Mouse (Mus musculus): ENCODE results near the gene Frmd4a. TPM values are rescaled to one million over a fixed set of nuclear protein-coding genes. Genes with fewer than 3 reads are reported as not detected.

The Frmd4a gene
- polyA plus RNA-seq, 1 experiment from 2014 or later, result 16.0 TPM

DNA sequence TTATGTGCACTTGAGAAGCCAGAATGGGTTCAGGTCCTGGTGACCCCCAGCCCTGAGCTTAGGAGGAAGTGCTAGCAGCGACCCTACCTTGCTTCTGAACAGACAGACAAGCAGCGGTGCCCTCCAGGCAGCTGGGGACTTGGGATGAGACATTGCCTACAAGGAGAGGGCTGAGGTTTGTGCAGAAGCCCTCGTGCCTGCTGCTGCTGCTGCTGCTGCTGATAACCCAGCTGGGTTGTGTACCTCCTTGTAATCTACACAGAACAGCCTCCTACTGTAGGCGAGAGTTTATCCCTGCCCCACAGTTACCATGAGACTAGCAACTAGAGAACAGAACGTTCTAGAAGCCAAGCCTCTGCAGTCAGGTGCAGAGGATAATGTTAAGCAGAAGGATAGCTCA is 543.7 kb downstream of the Frmd4a start:
- H3K36me3 ChIP-seq (replicated peaks), result peaks cover 32% of the 10 kb centered on the region
- H3K4me1 ChIP-seq (replicated peaks), result peaks cover 80% of the 10 kb centered on the region
- H3K9ac ChIP-seq, result peak overlapping the region; percentile 76
- H3K27me3 ChIP-seq, result no peaks in the 10 kb centered on the region
- H3K4me3 ChIP-seq (replicated peaks), result peak overlapping the region; percentile 70
- 5% methylated on average over 5 of the region's 5 CpGs for WGBS (ENCODE audit: insufficient replicate concordance)
- peak overlapping the region; percentile 83 for H3K4me2 ChIP-seq
- no peaks in the 10 kb centered on the region for H3K9me3 ChIP-seq (replicated peaks)
- peak; percentile 88 for ATAC-seq (ENCODE audit: insufficient read depth)
- H3K27ac ChIP-seq (replicated peaks), result peak overlapping the region; percentile 100

DNA sequence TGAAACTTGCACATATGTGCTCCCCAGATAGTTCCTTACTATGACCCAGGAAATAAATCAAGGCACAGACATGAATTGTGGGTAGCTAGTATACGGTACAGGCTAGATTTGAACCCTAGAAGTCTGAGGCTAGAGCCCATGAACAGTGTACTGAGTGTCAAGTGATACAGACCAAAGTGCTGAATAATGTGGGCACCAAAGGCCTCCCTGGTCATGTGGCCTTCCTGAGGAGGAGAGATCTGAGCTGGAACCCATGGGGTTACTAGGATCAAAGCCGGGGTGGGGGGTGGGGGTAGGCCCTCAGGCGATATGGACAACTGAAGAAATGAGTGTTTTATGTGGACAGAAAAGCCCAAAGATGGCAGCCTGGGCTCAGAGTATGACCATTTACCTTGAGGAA is 544.9 kb downstream of the Frmd4a start:
- peaks cover 80% of the 10 kb centered on the region for H3K4me1 ChIP-seq (replicated peaks)
- peak overlapping the region; percentile 83 for H3K4me2 ChIP-seq
- peak overlapping the region; percentile 69 for H3K9ac ChIP-seq
- no peaks in the 10 kb centered on the region for H3K27me3 ChIP-seq
- H3K9me3 ChIP-seq (replicated peaks), result no peaks in the 10 kb centered on the region
- WGBS (ENCODE audit: insufficient replicate concordance), result 51% methylated on average over 3 of the region's 3 CpGs
- peak overlapping the region; percentile 100 for H3K27ac ChIP-seq (replicated peaks)
- peaks cover 44% of the 10 kb centered on the region for H3K36me3 ChIP-seq (replicated peaks)
- peak overlapping the region; percentile 70 for H3K4me3 ChIP-seq (replicated peaks)
- ATAC-seq (ENCODE audit: insufficient read depth), result peak; percentile 12; the same call in 1 of the 2 replicates

DNA sequence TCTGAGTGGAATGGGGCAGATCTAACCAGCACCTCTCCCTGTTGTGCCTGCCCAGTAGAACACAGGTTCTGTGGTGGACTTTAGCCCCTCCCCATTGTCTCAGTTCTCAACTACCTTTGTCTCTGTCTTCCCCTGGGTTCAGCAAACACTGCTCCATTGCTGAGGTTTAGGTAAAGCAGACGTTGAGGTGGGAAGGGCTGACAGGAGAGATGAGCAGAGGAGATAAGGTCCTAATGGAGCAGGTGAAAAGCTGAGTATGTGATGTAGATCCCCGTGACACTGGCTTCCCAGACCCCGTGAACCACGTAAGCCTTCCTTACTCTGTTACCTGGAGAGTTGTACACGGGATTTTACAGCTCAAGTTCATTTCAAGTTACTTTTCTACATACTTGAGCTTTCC is 545.3 kb downstream of the Frmd4a start:
- H3K27me3 ChIP-seq, result no peaks in the 10 kb centered on the region
- H3K9ac ChIP-seq, result peak overlapping the region; percentile 69
- no peaks in the 10 kb centered on the region for H3K9me3 ChIP-seq (replicated peaks)
- H3K4me3 ChIP-seq (replicated peaks), result peak overlapping the region; percentile 70
- peaks cover 49% of the 10 kb centered on the region for H3K36me3 ChIP-seq (replicated peaks)
- H3K4me2 ChIP-seq, result peak overlapping the region; percentile 83
- 56% methylated on average over 5 of the region's 5 CpGs for WGBS (ENCODE audit: insufficient replicate concordance)
- peaks cover 80% of the 10 kb centered on the region for H3K4me1 ChIP-seq (replicated peaks)
- ATAC-seq (ENCODE audit: insufficient read depth), result no peak
- H3K27ac ChIP-seq (replicated peaks), result peak overlapping the region; percentile 100

DNA sequence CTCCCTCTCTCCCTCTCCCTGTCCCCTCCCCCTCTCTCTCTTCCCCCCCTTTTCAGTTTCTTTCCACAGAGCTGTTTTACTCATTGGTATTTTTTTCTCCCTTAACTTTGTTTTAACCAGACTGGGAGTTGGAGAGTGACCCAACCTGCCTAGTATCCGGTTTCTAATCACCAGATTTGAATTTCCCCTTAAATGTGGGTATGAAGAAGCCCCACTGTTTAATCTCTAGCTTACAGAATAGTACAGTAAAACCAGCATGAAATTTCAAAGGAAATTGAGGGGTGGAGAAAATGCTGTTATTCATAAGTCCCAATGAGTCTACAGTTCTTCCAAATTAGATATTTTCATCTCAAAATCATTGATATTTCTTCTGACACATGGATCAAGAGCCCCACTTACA is 545.8 kb downstream of the Frmd4a start:
- Histone ChIP-seq H3K4me3 (replicated peaks) (peak overlapping the region; percentile 70), H3K27ac (replicated peaks) (peak overlapping the region; percentile 100), H3K9me3 (replicated peaks) (no peaks in the 10 kb centered on the region), H3K36me3 (replicated peaks) (peaks cover 53% of the 10 kb centered on the region), H3K9ac (peak overlapping the region; percentile 69), H3K4me1 (replicated peaks) (peaks cover 80% of the 10 kb centered on the region), H3K4me2 (peak overlapping the region; percentile 83), H3K27me3 (no peaks in the 10 kb centered on the region)
- ATAC-seq (ENCODE audit: insufficient read depth), result no peak
- WGBS (ENCODE audit: insufficient replicate concordance), result 20% methylated on average over 1 of the region's 1 CpGs

DNA sequence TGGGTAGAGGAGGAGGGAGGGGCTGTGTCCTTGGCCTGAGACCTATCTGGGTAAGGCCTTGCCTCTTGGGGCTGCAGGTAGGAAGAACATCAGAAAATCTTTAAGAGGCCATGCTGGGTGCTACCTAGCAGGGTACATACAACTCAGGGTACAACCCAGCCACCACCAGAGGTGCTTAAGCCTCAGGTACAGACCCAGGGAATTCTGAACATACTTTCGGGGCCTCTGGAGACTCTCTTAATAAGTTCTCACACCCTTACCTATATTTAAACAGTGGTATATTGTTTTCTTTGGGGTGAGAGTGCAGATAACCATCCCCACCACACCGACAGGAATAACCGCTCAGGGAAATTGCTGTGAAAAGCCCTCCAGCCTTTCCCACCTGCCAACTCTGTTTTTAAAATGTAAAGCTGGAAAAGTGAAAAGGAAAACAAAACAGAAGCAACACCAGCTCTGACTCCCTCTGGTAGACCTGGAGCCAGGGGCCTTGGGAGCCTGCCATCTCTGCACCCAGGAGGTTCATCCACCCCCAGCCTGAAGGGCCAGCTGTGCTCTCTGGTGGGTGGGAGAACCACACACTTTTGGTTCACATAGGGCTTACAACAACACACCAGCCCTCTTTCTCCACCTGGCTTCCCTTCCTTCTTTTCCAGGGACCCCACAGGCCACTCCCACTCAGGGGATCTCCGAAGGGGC is 548.9 kb downstream of the Frmd4a start:
- no peak overlapping the region for H3K4me3 ChIP-seq (replicated peaks)
- peaks cover 84% of the 10 kb centered on the region for H3K36me3 ChIP-seq (replicated peaks)
- 87% methylated on average over 4 of the region's 4 CpGs for WGBS (ENCODE audit: insufficient replicate concordance)
- 0 out of 2 replicates have a peak overlapping the region, but pooled peaks have one; percentile 0 for H3K4me2 ChIP-seq
- no peak overlapping the region for H3K9ac ChIP-seq
- H3K27me3 ChIP-seq, result no peaks in the 10 kb centered on the region
- peaks cover 96% of the 10 kb centered on the region for H3K4me1 ChIP-seq (replicated peaks)
- no peaks in the 10 kb centered on the region for H3K9me3 ChIP-seq (replicated peaks)
- H3K27ac ChIP-seq (replicated peaks), result peak overlapping the region; percentile 68
- no peak for ATAC-seq (ENCODE audit: insufficient read depth)

DNA sequence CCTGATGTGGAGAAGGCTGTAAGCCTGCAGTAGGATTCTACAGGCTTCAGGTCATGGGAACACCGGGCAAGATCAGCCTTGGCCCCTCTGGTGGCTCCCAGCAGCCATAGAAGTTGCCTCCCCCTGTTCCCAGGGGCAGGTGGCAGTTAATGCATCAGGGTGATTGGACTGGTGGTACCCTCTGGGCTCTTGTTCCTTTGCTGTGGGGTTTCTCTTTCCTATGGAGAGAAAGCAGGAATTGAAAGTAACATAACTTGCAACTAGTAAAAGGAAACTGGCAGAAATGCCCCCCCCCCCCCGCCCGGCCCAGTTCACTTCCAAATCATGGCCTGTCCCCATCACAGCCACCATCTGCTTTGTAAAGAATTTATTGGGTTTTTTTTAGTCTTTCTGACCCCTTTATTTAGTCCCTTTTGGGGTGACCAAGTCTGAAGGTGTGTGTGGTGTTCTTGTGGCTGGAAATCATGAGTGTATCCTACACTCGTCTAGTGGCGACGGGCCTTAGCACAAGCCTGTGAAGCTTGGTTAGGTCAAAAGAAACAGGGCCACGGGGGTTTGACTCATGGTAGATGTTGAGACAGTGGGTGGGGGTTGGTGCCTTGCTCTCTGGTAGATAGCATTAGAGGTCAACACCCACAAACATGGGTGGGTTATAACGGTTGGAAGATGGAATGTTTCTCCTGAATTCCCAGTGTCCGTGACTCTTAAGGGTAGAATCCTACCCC is 549.6 kb downstream of the Frmd4a start:
- Histone ChIP-seq H3K9ac (no peak overlapping the region), H3K36me3 (replicated peaks) (peaks cover 91% of the 10 kb centered on the region)

DNA sequence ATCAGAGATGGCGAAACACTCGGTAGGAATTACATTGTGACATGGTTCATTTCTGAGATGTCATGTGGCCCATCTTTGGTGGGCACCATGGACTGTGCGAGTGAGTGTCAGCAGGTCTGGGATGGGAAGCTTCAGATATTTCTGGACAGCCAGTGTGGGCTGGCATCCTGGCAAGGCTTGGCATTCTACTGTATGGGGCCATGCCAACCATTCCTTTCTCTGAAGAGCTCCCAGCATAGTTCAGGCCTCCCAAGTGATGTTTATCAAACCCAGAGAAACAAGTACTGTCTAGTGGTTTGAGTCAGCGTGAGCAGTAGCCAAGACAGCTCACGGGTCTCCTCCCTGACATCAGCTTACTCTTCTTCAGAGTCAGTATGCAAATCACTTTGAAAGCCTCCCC is 551.5 kb downstream of the Frmd4a start:
- Histone ChIP-seq H3K4me3 (replicated peaks) (0 out of 2 replicates have a peak overlapping the region, but pooled peaks have one; percentile 7), H3K9me3 (replicated peaks) (no peaks in the 10 kb centered on the region), H3K27me3 (no peaks in the 10 kb centered on the region), H3K36me3 (replicated peaks) (peaks cover 99% of the 10 kb centered on the region), H3K9ac (peak overlapping the region; percentile 35; the same call in 1 of the 2 replicates), H3K27ac (replicated peaks) (peak overlapping the region; percentile 68), H3K4me1 (replicated peaks) (peaks cover 99% of the 10 kb centered on the region), H3K4me2 (peak overlapping the region; percentile 53)
- WGBS (ENCODE audit: insufficient replicate concordance), result 66% methylated on average over 5 of the region's 5 CpGs
- ATAC-seq (ENCODE audit: insufficient read depth), result no peak

More for the DNA sequence above, 549.6 kb downstream of the Frmd4a start:
- H3K4me1 ChIP-seq (replicated peaks), result peaks cover 99% of the 10 kb centered on the region
- no peak overlapping the region for H3K4me3 ChIP-seq (replicated peaks)
- peak overlapping the region; percentile 7; the same call in 1 of the 2 replicates for H3K4me2 ChIP-seq
- no peaks in the 10 kb centered on the region for H3K27me3 ChIP-seq
- H3K27ac ChIP-seq (replicated peaks), result peak overlapping the region; percentile 68
- ATAC-seq (ENCODE audit: insufficient read depth), result no peak
- WGBS (ENCODE audit: insufficient replicate concordance), result 87% methylated on average over 9 of the region's 9 CpGs
- no peaks in the 10 kb centered on the region for H3K9me3 ChIP-seq (replicated peaks)

DNA sequence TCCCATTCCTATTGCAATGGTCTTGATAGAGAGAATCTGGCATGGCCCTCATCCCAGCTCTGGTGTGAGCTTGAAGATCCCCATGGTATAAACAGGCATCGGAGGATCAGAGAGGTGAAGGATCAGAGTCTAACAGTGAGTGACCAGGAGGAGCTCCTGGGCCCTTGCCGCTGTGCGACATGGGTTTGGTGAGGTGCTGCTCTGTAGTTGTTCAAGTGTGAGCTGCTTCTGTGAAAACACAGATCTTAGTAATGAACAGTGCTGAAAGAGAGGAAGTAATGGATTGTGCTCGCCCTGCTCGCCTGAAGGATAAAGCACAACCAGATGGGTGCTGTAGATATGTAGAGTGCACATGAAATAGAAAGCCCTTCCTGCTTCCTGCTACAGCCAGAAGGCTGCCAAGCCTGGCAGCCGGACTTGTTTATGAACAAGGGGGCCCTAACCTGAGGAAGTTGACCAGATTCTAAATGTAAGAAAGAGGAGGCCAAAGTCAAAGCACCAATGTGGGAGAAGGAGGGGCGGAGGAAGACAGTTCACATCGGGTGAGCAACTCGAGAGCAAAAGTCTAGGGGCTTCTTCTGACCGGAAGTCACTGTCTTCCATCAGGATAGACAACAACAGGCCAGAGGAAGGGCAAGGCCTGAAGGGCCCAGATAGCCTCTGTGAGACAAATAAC is 552.8 kb downstream of the Frmd4a start:
- ATAC-seq (ENCODE audit: insufficient read depth), result peak; percentile 24; the same call in 1 of the 2 replicates
- no peaks in the 10 kb centered on the region for H3K27me3 ChIP-seq
- peaks cover 98% of the 10 kb centered on the region for H3K4me1 ChIP-seq (replicated peaks)
- no peaks in the 10 kb centered on the region for H3K9me3 ChIP-seq (replicated peaks)
- H3K36me3 ChIP-seq (replicated peaks), result peaks cover 99% of the 10 kb centered on the region
- H3K27ac ChIP-seq (replicated peaks), result peak overlapping the region; percentile 73
- H3K4me2 ChIP-seq, result peak overlapping the region; percentile 53
- H3K9ac ChIP-seq, result peak overlapping the region; percentile 34
- WGBS (ENCODE audit: insufficient replicate concordance), result 21% methylated on average over 10 of the region's 10 CpGs
- H3K4me3 ChIP-seq (replicated peaks), result peak overlapping the region; percentile 29; the same call in 1 of the 2 replicates

DNA sequence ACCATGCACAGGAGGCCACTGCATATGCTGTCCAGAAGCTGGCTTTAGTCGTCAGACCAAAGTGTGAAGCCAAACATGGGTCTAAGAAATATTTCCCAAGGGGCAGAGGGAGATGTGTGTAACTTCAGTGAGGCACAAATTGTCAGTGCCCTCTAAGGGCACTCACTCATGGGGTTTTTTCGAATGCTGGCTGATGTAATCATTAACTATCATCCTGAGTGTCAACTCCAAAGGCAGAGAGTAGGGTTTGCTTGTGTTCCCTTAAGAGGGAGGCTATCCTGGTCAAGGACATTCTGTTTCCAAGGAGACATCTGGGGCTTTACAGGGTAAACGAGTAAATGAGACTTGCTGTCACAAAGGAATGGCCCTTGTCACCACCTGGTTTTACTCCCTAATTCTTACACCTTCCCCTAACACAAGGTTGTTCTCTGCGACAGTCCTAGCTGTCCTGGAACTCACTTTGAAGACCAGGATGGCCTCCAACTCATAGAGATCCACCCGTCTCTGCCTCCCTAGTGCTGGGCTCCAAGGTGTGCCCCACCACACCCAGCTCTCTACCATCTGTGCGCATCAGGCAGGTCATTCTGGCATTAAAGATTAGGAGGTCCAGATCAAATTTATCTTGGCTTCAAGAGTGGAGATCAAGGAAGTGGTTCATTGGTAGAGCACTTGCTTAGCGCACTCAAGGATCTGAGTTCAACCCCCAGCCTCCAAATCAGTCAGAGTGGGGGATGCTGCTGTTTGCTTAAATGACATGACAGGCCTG is 555.2 kb downstream of the Frmd4a start:
- no peaks in the 10 kb centered on the region for H3K9me3 ChIP-seq (replicated peaks)
- peak overlapping the region; percentile 85 for H3K27ac ChIP-seq (replicated peaks)
- H3K4me3 ChIP-seq (replicated peaks), result peak overlapping the region; percentile 15
- H3K36me3 ChIP-seq (replicated peaks), result peaks cover 99% of the 10 kb centered on the region
- WGBS (ENCODE audit: insufficient replicate concordance), result 43% methylated on average over 7 of the region's 7 CpGs
- H3K4me2 ChIP-seq, result peak overlapping the region; percentile 59
- peaks cover 74% of the 10 kb centered on the region for H3K4me1 ChIP-seq (replicated peaks)
- ATAC-seq (ENCODE audit: insufficient read depth), result peak; percentile 93
- peak overlapping the region; percentile 34 for H3K9ac ChIP-seq
- no peaks in the 10 kb centered on the region for H3K27me3 ChIP-seq

DNA sequence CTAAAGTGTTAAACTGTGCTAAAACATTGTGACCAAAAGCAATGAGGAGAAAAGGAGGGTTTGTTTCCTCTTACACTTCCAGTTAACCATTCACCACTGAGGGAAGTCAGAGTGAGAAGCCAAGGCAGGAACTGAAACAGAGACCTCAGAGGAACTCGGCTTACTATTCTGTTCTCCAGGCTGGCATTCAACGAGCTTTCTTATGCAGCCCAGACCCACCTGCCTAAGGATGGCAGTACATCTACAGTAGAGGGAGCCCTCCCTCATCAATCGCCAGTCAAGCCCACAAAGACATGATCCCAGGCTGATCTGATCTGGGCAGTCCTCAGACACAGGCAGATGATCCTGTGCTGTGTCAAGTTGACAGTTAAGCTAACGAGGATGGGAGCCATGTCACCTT is 555.9 kb downstream of the Frmd4a start:
- H3K9me3 ChIP-seq (replicated peaks), result no peaks in the 10 kb centered on the region
- H3K36me3 ChIP-seq (replicated peaks), result peaks cover 99% of the 10 kb centered on the region
- peak overlapping the region; percentile 26; the same call in 1 of the 2 replicates for H3K9ac ChIP-seq
- no peaks in the 10 kb centered on the region for H3K27me3 ChIP-seq
- 41% methylated on average over 4 of the region's 4 CpGs for WGBS (ENCODE audit: insufficient replicate concordance)
- peak overlapping the region; percentile 59 for H3K4me2 ChIP-seq
- H3K4me1 ChIP-seq (replicated peaks), result peaks cover 71% of the 10 kb centered on the region
- peak overlapping the region; percentile 85 for H3K27ac ChIP-seq (replicated peaks)
- H3K4me3 ChIP-seq (replicated peaks), result no peak overlapping the region
- peak; percentile 19 for ATAC-seq (ENCODE audit: insufficient read depth)

Measured in liver, embryonic 15.5 days (tissue).